In the genomic region with DNA sequence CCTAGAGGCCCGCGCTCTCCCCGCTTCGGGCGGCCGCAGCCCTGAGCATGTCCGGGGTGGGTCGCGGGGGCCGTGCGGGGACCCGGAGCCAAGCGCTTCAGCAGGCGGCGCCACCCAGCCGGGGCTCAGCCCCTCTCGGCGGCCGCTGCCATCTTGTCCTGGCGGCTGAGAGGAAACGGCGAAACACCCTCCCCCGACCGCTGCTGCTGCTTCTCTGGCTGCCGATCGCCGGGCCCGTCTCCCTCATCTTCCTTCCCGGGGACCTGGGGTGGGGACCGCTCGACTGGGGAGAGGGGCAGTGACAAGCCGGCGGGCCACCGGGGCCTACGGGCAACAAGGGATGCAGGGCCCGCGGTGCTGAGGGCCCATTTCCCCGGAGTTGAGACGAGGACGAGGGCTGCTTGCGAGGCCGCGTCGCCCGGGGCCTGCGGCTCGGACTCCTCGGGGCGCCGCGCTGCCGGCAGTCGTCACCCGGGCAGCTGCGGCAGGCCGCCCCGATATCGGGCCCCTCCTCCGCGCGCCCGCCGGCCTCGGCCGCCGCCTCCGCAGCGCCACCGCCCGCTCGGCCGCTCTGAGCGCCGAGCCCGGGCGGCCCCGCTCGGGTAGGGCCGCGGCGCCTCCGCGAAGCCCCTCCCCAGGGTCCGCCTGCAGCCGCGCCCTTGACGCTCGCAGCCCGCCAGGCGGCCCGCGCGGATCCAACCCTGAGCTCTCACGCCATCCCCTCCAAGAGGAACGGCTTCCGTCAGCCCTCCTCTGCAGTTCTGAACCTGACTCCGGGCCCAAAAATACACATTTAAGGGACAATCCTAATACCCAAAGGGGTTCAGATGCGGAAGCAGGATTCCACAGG, we compare ENCODE assay signal across 8 mouse cellular contexts. TPM values are rescaled to one million over a fixed set of nuclear protein-coding genes. Genes with fewer than 3 reads are reported as not detected.
A peak's percentile ranks its signal among the peaks of the same experiment; 100 is the strongest.
DNase-seq lines count a peak whose midpoint lies in the region; ATAC-seq lines count a peak whose summit lies in the region.

A gene (minus strand): TSS at position 496 of the 850 bp plus-strand sequence.

- H3K9me3 ChIP-seq in hindbrain, embryonic 10.5 days, result no peaks in the 10 kb centered on the region

- under 1% methylated on average over 98 of the region's 98 CpGs for WGBS in hindbrain, embryonic 10.5 days

- H3K36me3 ChIP-seq in hindbrain, embryonic 10.5 days, result no peaks in the 10 kb centered on the region

- H3K27ac ChIP-seq in hindbrain, embryonic 10.5 days, result peak within 1 kb of the TSS; percentile 100

- ATAC-seq in frontal cortex, adult (ENCODE audit: low TSS enrichment), result peak; percentile 57

- peak within 1 kb of the TSS; percentile 92 for H3K4me3 ChIP-seq in hindbrain, embryonic 10.5 days

- peak; percentile 10 for DNase-seq in MEL-GATA-1-ER (ENCODE audit: extremely low read depth, low read depth)
- DNase-seq in cerebellum, adult 8-10 months, result peak; percentile 80
- DNase-seq in hindbrain, embryonic 10.5 days (ENCODE audit: low spot score), result peak; percentile 82
- peak; percentile 73 to 84 for DNase-seq in layer of hippocampus, postnatal 10 days (ENCODE audit: low spot score in 2 of 2)
- DNase-seq in lung, postnatal 10 days, result peak; percentile 90
- DNase-seq in ovary, postnatal 36 days (ENCODE audit: low spot score), result peak; percentile 89
- peak; percentile 83 for DNase-seq in thymus, postnatal 25 days

- H3K27me3 ChIP-seq in hindbrain, embryonic 10.5 days (ENCODE audit: insufficient read depth, poor library complexity, severe bottlenecking), result peaks cover 23% of the 10 kb centered on the region

- peaks cover 23% of the 10 kb centered on the region for H3K4me1 ChIP-seq in hindbrain, embryonic 10.5 days (replicated peaks)

RNA-seq across cellular contexts. Expression of the gene that starts here (rescaled TPM):
- polyA plus RNA-seq in hindbrain, embryonic 10.5 days (2016; fragmentation: Nextera tagmentation; extraction: Ambion mirVana), result 7.0 and 8.4 TPM in 2 replicates
- total RNA-seq in layer of hippocampus, postnatal 10 days (2021), result 10 to 100 TPM; 47.3 to 48.0 TPM

Comparison
In these comparisons a context has a peak if more than half of its experiments do, and no peak if none do; other contexts are left out.
1. Peak in every context shown above with its lines: DNase-seq, ATAC-seq, H3K4me3 ChIP-seq and H3K27ac ChIP-seq.
2. DNase-seq: peak in every context shown above with its lines; median percentile 90 in lung, postnatal 10 days; 89 in ovary, postnatal 36 days; 83 in thymus, postnatal 25 days; 82 in hindbrain, embryonic 10.5 days; 80 in cerebellum, adult 8-10 months; 78 in layer of hippocampus, postnatal 10 days; 10 in MEL-GATA-1-ER.